ENCODE assay signal across 8 mouse cellular contexts in the genomic region with DNA sequence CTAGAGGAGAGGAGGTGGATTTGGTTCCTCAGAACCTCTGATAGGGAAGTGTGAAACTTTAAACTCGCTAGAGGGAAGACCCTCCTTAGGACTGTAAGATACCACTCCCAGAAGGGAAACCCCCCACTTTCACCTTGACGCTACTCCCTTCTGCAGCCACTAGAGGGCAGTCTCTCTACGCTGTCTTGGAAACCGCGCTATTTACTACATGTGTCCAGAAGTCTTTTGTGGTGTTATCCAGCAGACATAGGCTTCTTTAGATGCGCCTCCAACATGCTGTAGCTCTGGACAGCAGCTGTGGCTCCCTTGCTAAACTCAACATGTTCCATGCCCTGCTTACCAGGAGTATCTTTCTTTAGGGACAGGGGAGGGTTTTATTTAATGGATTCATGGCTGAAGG. TPM values are rescaled to one million over a fixed set of nuclear protein-coding genes. Genes with fewer than 3 reads are reported as not detected.
A peak's percentile ranks its signal among the peaks of the same experiment; 100 is the strongest.
DNase-seq lines count a peak whose midpoint lies in the region; ATAC-seq and TF ChIP-seq lines count a peak whose summit lies in the region.

No protein-coding gene starts in this region.

- H3K9me3 ChIP-seq in embryonic facial prominence, embryonic 15.5 days (replicated peaks), result no peaks in the 10 kb centered on the region
- H3K9me3 ChIP-seq in hindbrain, postnatal 0 days (ENCODE audit: low read length), result no peaks in the 10 kb centered on the region
- H3K9me3 ChIP-seq in limb, embryonic 11.5 days (ENCODE audit: control insufficient read depth, low read length), result no peaks in the 10 kb centered on the region

- no peak overlapping the region for H3K4me3 ChIP-seq in embryonic facial prominence, embryonic 15.5 days (replicated peaks)
- H3K4me3 ChIP-seq in hindbrain, postnatal 0 days (ENCODE audit: low read length), result no peak overlapping the region
- no peak overlapping the region for H3K4me3 ChIP-seq in limb, embryonic 11.5 days (ENCODE audit: low read depth, low read length)

- no peak overlapping the region for H3K4me2 ChIP-seq in embryonic facial prominence, embryonic 15.5 days (replicated peaks)
- H3K4me2 ChIP-seq in hindbrain, postnatal 0 days (ENCODE audit: low read depth, low read length), result no peak overlapping the region
- no peak overlapping the region for H3K4me2 ChIP-seq in limb, embryonic 11.5 days (ENCODE audit: low read depth, severe bottlenecking)

- 1% methylated on average over 6 of the region's 6 CpGs for WGBS in embryonic facial prominence, embryonic 15.5 days
- under 1% methylated on average over 6 of the region's 6 CpGs for WGBS in hindbrain, postnatal 0 days
- WGBS in limb, embryonic 11.5 days, result 2% methylated on average over 6 of the region's 6 CpGs

- ATAC-seq in embryonic facial prominence, embryonic 15.5 days (ENCODE audit: insufficient number of reproducible peaks, low FRiP score, low TSS enrichment, low read depth), result no peak
- ATAC-seq in hindbrain, postnatal 0 days, result peak; percentile 67
- ATAC-seq in limb, embryonic 11.5 days (ENCODE audit: insufficient number of reproducible peaks, low FRiP score, low TSS enrichment, low read depth), result no peak

- no peaks in the 10 kb centered on the region for H3K36me3 ChIP-seq in embryonic facial prominence, embryonic 15.5 days
- H3K36me3 ChIP-seq in hindbrain, postnatal 0 days (ENCODE audit: insufficient read depth, low read length), result no peaks in the 10 kb centered on the region
- no peaks in the 10 kb centered on the region for H3K36me3 ChIP-seq in limb, embryonic 11.5 days (ENCODE audit: control insufficient read depth, insufficient read depth, low read length)

- peak; percentile 98 for TF ChIP-seq CTCF in hindbrain, postnatal 0 days (IDR thresholded peaks at IDR 0.05; ENCODE audit: low read depth)

- H3K27ac ChIP-seq in embryonic facial prominence, embryonic 15.5 days (replicated peaks), result peak overlapping the region; percentile 34
- H3K27ac ChIP-seq in hindbrain, postnatal 0 days, result 0 out of 2 replicates have a peak overlapping the region, but pooled peaks have one; percentile 2
- H3K27ac ChIP-seq in limb, embryonic 11.5 days (replicated peaks; ENCODE audit: low read depth, low read length), result no peak overlapping the region

- H3K4me1 ChIP-seq in embryonic facial prominence, embryonic 15.5 days, result peaks cover 22% of the 10 kb centered on the region; the same call in 1 of the 2 replicates
- no peaks in the 10 kb centered on the region for H3K4me1 ChIP-seq in hindbrain, postnatal 0 days (ENCODE audit: insufficient read depth, low read length)
- H3K4me1 ChIP-seq in limb, embryonic 11.5 days (ENCODE audit: control insufficient read depth, insufficient read depth, low read length), result no peaks in the 10 kb centered on the region

- no peaks in the 10 kb centered on the region for H3K27me3 ChIP-seq in embryonic facial prominence, embryonic 15.5 days
- no peaks in the 10 kb centered on the region for H3K27me3 ChIP-seq in hindbrain, postnatal 0 days (ENCODE audit: insufficient read depth, low read length)
- H3K27me3 ChIP-seq in limb, embryonic 11.5 days (ENCODE audit: control insufficient read depth, insufficient read depth, low read length), result no peaks in the 10 kb centered on the region

- no peak overlapping the region for H3K9ac ChIP-seq in embryonic facial prominence, embryonic 15.5 days
- H3K9ac ChIP-seq in hindbrain, postnatal 0 days (replicated peaks; ENCODE audit: low read length), result no peak overlapping the region
- H3K9ac ChIP-seq in limb, embryonic 11.5 days (ENCODE audit: low read length), result no peak overlapping the region

- peak; percentile 30 for DNase-seq in ovary, postnatal 36 days (ENCODE audit: low spot score)
- no peak for DNase-seq in ovary, postnatal 10 days (ENCODE audit: low spot score)
- peak; percentile 73 for DNase-seq in brain, adult 2 months (ENCODE audit: low read depth, low spot score)
- DNase-seq in hindbrain, postnatal 0 days (ENCODE audit: low spot score), result peak; percentile 89
- DNase-seq in limb, embryonic 11.5 days (ENCODE audit: low spot score), result peak; percentile 83
- peak; percentile 45 for DNase-seq in naive thymus-derived CD4-positive, alpha-beta T cell, adult 2 months (ENCODE audit: low read depth)
- DNase-seq in thymus, postnatal 4 days, result peak; percentile 54

RNA-seq across cellular contexts. Expression of gene H2afy2, which starts 54.8 kb away (rescaled TPM):
- polyA plus RNA-seq in embryonic facial prominence, embryonic 15.5 days (2015; fragmentation: Nextera tagmentation; extraction: Ambion mirVana), result 159 and 168 TPM in 2 replicates
- 90.4 and 97.7 TPM in 2 replicates for total RNA-seq in hindbrain, postnatal 0 days (2014; rRNA removed)
- 157 and 162 TPM in 2 replicates for polyA plus RNA-seq in hindbrain, postnatal 0 days (2015; fragmentation: Nextera tagmentation; extraction: Ambion mirVana)
- 249 and 263 TPM in 2 replicates for polyA plus RNA-seq in limb, embryonic 11.5 days (2014; fragmentation: Nextera tagmentation; extraction: Ambion mirVana)
